Mouse (Mus musculus): ENCODE results near the gene Gm17949. TPM values are rescaled to one million over a fixed set of nuclear protein-coding genes. Genes with fewer than 3 reads are reported as not detected.

Gm17949 gene
- total and polyA plus RNA-seq, 2 experiments from 2014 or later: 0.45 TPM; not detected in 1

GRCm38 (mm10) chr17:57070272-57070671 lies 59.0 kb downstream of the Gm17949 start:
- H3K27ac ChIP-seq (ENCODE audit: low read depth): no peak overlapping the region
- no peaks in the 10 kb centered on the region for H3K4me1 ChIP-seq (ENCODE audit: control insufficient read depth, insufficient read depth)
- DNase-seq (ENCODE audit: low spot score): no peak
- ATAC-seq (ENCODE audit: insufficient read depth, low read depth): no peak
- H3K36me3 ChIP-seq (replicated peaks; ENCODE audit: control insufficient read depth, insufficient read depth, low read length): no peaks in the 10 kb centered on the region
- no peaks in the 10 kb centered on the region for H3K9me3 ChIP-seq (replicated peaks; ENCODE audit: control insufficient read depth, low read length)
- 0 out of 2 replicates have a peak, but pooled peaks cover 16% of the 10 kb centered on the region for H3K27me3 ChIP-seq (ENCODE audit: control insufficient read depth, insufficient read depth, low read length)
- no peak overlapping the region for H3K9ac ChIP-seq (replicated peaks; ENCODE audit: low read depth, low read length)
- H3K4me3 ChIP-seq (ENCODE audit: low read depth, low read length): no peak overlapping the region
- H3K4me2 ChIP-seq (ENCODE audit: low read depth, low read length): no peak overlapping the region
- no peak for TF ChIP-seq CTCF (IDR thresholded peaks at IDR 0.05; ENCODE audit: low read depth)
- TF ChIP-seq EP300 (IDR thresholded peaks at IDR 0.05; ENCODE audit: low read depth): no peak
- WGBS: 22% methylated on average over 9 of the region's 9 CpGs

GRCm38 (mm10) chr17:57070699-57071098 lies 59.4 kb downstream of the Gm17949 start:
- 0 out of 2 replicates have a peak, but pooled peaks cover 16% of the 10 kb centered on the region for H3K27me3 ChIP-seq (ENCODE audit: control insufficient read depth, insufficient read depth, low read length)
- no peak overlapping the region for H3K4me2 ChIP-seq (ENCODE audit: low read depth, low read length)
- 8% methylated on average over 11 of the region's 11 CpGs for WGBS
- no peaks in the 10 kb centered on the region for H3K36me3 ChIP-seq (replicated peaks; ENCODE audit: control insufficient read depth, insufficient read depth, low read length)
- ATAC-seq (ENCODE audit: insufficient read depth, low read depth): no peak
- H3K4me1 ChIP-seq (ENCODE audit: control insufficient read depth, insufficient read depth): no peaks in the 10 kb centered on the region
- DNase-seq (ENCODE audit: low spot score): no peak
- H3K27ac ChIP-seq (ENCODE audit: low read depth): no peak overlapping the region
- H3K4me3 ChIP-seq (ENCODE audit: low read depth, low read length): no peak overlapping the region
- no peak overlapping the region for H3K9ac ChIP-seq (replicated peaks; ENCODE audit: low read depth, low read length)
- no peaks in the 10 kb centered on the region for H3K9me3 ChIP-seq (replicated peaks; ENCODE audit: control insufficient read depth, low read length)
- TF ChIP-seq CTCF (IDR thresholded peaks at IDR 0.05; ENCODE audit: low read depth): no peak
- no peak for TF ChIP-seq EP300 (IDR thresholded peaks at IDR 0.05; ENCODE audit: low read depth)

Other genes starting within 250 kb of the Gm17949 start
- gene Dus3l, start 246.7 kb upstream of the Gm17949 start, total RNA-seq (2014; rRNA removed; ENCODE audit: low replicate concordance): 25.8 and 28.9 TPM in 2 replicates
- gene Dus3l, start 246.7 kb upstream of the Gm17949 start, polyA plus RNA-seq (2015; fragmentation: Nextera tagmentation; extraction: Ambion mirVana): 21.1 and 23.0 TPM in 2 replicates
- gene Prr22, start 241.2 kb upstream of the Gm17949 start, total RNA-seq (2014; rRNA removed; ENCODE audit: low replicate concordance): 0.62 TPM in 1 of 2 replicates, not detected in the other
- gene Prr22, start 241.2 kb upstream of the Gm17949 start, polyA plus RNA-seq (2015; fragmentation: Nextera tagmentation; extraction: Ambion mirVana): 0.49 and 0.67 TPM in 2 replicates
- 7.0 and 17.9 TPM in 2 replicates for gene Rfx2, start 180.5 kb upstream of the Gm17949 start, total RNA-seq (2014; rRNA removed; ENCODE audit: low replicate concordance)
- 2.6 and 3.5 TPM in 2 replicates for gene Rfx2, start 180.5 kb upstream of the Gm17949 start, polyA plus RNA-seq (2015; fragmentation: Nextera tagmentation; extraction: Ambion mirVana)
- gene Acsbg2, start 137.0 kb upstream of the Gm17949 start, total RNA-seq (2014; rRNA removed; ENCODE audit: low replicate concordance): not detected in 2 replicates
- 0.04 TPM in 1 of 2 replicates, not detected in the other for gene Acsbg2, start 137.0 kb upstream of the Gm17949 start, polyA plus RNA-seq (2015; fragmentation: Nextera tagmentation; extraction: Ambion mirVana)
- gene 1700061G19Rik, start 136.0 kb upstream of the Gm17949 start, total RNA-seq (2014; rRNA removed; ENCODE audit: low replicate concordance): not detected in 2 replicates
- 0.36 TPM in 2 replicates for gene 1700061G19Rik, start 136.0 kb upstream of the Gm17949 start, polyA plus RNA-seq (2015; fragmentation: Nextera tagmentation; extraction: Ambion mirVana)
- 29.8 and 48.5 TPM in 2 replicates for gene Mllt1, start 76.1 kb upstream of the Gm17949 start, total RNA-seq (2014; rRNA removed; ENCODE audit: low replicate concordance)
- 14.4 and 15.3 TPM in 2 replicates for gene Mllt1, start 76.1 kb upstream of the Gm17949 start, polyA plus RNA-seq (2015; fragmentation: Nextera tagmentation; extraction: Ambion mirVana)
- not detected in 2 replicates for gene Acer1, start 29.3 kb upstream of the Gm17949 start, total RNA-seq (2014; rRNA removed; ENCODE audit: low replicate concordance)
- gene Acer1, start 29.3 kb upstream of the Gm17949 start, polyA plus RNA-seq (2015; fragmentation: Nextera tagmentation; extraction: Ambion mirVana): 0.05 TPM in 1 of 2 replicates, not detected in the other
- 116 and 186 TPM in 2 replicates for gene Clpp, start 21.2 kb upstream of the Gm17949 start, total RNA-seq (2014; rRNA removed; ENCODE audit: low replicate concordance)
- 119 and 124 TPM in 2 replicates for gene Clpp, start 21.2 kb upstream of the Gm17949 start, polyA plus RNA-seq (2015; fragmentation: Nextera tagmentation; extraction: Ambion mirVana)
- 85.1 and 96.2 TPM in 2 replicates for gene Alkbh7, start 14.1 kb upstream of the Gm17949 start, total RNA-seq (2014; rRNA removed; ENCODE audit: low replicate concordance)
- gene Alkbh7, start 14.1 kb upstream of the Gm17949 start, polyA plus RNA-seq (2015; fragmentation: Nextera tagmentation; extraction: Ambion mirVana): 83.8 and 89.1 TPM in 2 replicates
- not detected in 2 replicates for gene Pspn, start 11.5 kb upstream of the Gm17949 start, total RNA-seq (2014; rRNA removed; ENCODE audit: low replicate concordance)
- gene Pspn, start 11.5 kb upstream of the Gm17949 start, polyA plus RNA-seq (2015; fragmentation: Nextera tagmentation; extraction: Ambion mirVana): 0.27 TPM in 2 replicates
- gene Gtf2f1, start 181 bp upstream of the Gm17949 start, total RNA-seq (2014; rRNA removed; ENCODE audit: low replicate concordance): 20.7 and 22.9 TPM in 2 replicates
- gene Gtf2f1, start 181 bp upstream of the Gm17949 start, polyA plus RNA-seq (2015; fragmentation: Nextera tagmentation; extraction: Ambion mirVana): 30.4 and 31.9 TPM in 2 replicates
- 40.7 and 55.0 TPM in 2 replicates for gene Khsrp, start 20.1 kb downstream of the Gm17949 start, total RNA-seq (2014; rRNA removed; ENCODE audit: low replicate concordance)
- 16.0 and 18.2 TPM in 2 replicates for gene Khsrp, start 20.1 kb downstream of the Gm17949 start, polyA plus RNA-seq (2015; fragmentation: Nextera tagmentation; extraction: Ambion mirVana)
- not detected in 2 replicates for gene Slc25a41, start 30.2 kb downstream of the Gm17949 start, total RNA-seq (2014; rRNA removed; ENCODE audit: low replicate concordance)
- gene Slc25a41, start 30.2 kb downstream of the Gm17949 start, polyA plus RNA-seq (2015; fragmentation: Nextera tagmentation; extraction: Ambion mirVana): not detected in 2 replicates
- 1.7 TPM in 1 of 2 replicates, not detected in the other for gene Crb3, start 47.6 kb downstream of the Gm17949 start, total RNA-seq (2014; rRNA removed; ENCODE audit: low replicate concordance)
- 0.66 and 0.77 TPM in 2 replicates for gene Crb3, start 47.6 kb downstream of the Gm17949 start, polyA plus RNA-seq (2015; fragmentation: Nextera tagmentation; extraction: Ambion mirVana)
- gene Slc25a23, start 48.4 kb downstream of the Gm17949 start, total RNA-seq (2014; rRNA removed; ENCODE audit: low replicate concordance): 43.9 and 47.5 TPM in 2 replicates
- 12.3 and 13.3 TPM in 2 replicates for gene Slc25a23, start 48.4 kb downstream of the Gm17949 start, polyA plus RNA-seq (2015; fragmentation: Nextera tagmentation; extraction: Ambion mirVana)
- 0.43 and 2.1 TPM in 2 replicates for gene Dennd1c, start 67.0 kb downstream of the Gm17949 start, total RNA-seq (2014; rRNA removed; ENCODE audit: low replicate concordance)
- gene Dennd1c, start 67.0 kb downstream of the Gm17949 start, polyA plus RNA-seq (2015; fragmentation: Nextera tagmentation; extraction: Ambion mirVana): 0.70 and 0.96 TPM in 2 replicates
- gene Tubb4a, start 76.3 kb downstream of the Gm17949 start, total RNA-seq (2014; rRNA removed; ENCODE audit: low replicate concordance): 1.3 TPM in 1 of 2 replicates, not detected in the other
- 2.8 and 3.3 TPM in 2 replicates for gene Tubb4a, start 76.3 kb downstream of the Gm17949 start, polyA plus RNA-seq (2015; fragmentation: Nextera tagmentation; extraction: Ambion mirVana)
- gene Tnfsf9, start 93.9 kb downstream of the Gm17949 start, total RNA-seq (2014; rRNA removed; ENCODE audit: low replicate concordance): 0.27 and 0.84 TPM in 2 replicates
- 0.93 and 1.1 TPM in 2 replicates for gene Tnfsf9, start 93.9 kb downstream of the Gm17949 start, polyA plus RNA-seq (2015; fragmentation: Nextera tagmentation; extraction: Ambion mirVana)
- not detected in 2 replicates for gene Cd70, start 138.3 kb downstream of the Gm17949 start, total RNA-seq (2014; rRNA removed; ENCODE audit: low replicate concordance)
- gene Cd70, start 138.3 kb downstream of the Gm17949 start, polyA plus RNA-seq (2015; fragmentation: Nextera tagmentation; extraction: Ambion mirVana): not detected in 2 replicates
- gene Tnfsf14, start 182.7 kb downstream of the Gm17949 start, total RNA-seq (2014; rRNA removed; ENCODE audit: low replicate concordance): not detected in 2 replicates
- not detected in 2 replicates for gene Tnfsf14, start 182.7 kb downstream of the Gm17949 start, polyA plus RNA-seq (2015; fragmentation: Nextera tagmentation; extraction: Ambion mirVana)
- 32.5 and 41.7 TPM in 2 replicates for gene C3, start 216.7 kb downstream of the Gm17949 start, total RNA-seq (2014; rRNA removed; ENCODE audit: low replicate concordance)
- 23.4 and 25.6 TPM in 2 replicates for gene C3, start 216.7 kb downstream of the Gm17949 start, polyA plus RNA-seq (2015; fragmentation: Nextera tagmentation; extraction: Ambion mirVana)
- gene Gpr108, start 237.0 kb downstream of the Gm17949 start, total RNA-seq (2014; rRNA removed; ENCODE audit: low replicate concordance): 30.1 and 41.2 TPM in 2 replicates
- gene Gpr108, start 237.0 kb downstream of the Gm17949 start, polyA plus RNA-seq (2015; fragmentation: Nextera tagmentation; extraction: Ambion mirVana): 23.3 and 24.5 TPM in 2 replicates
- 26.6 and 28.7 TPM in 2 replicates for gene Trip10, start 238.0 kb downstream of the Gm17949 start, total RNA-seq (2014; rRNA removed; ENCODE audit: low replicate concordance)
- gene Trip10, start 238.0 kb downstream of the Gm17949 start, polyA plus RNA-seq (2015; fragmentation: Nextera tagmentation; extraction: Ambion mirVana): 32.3 and 32.4 TPM in 2 replicates

Measured in heart, postnatal 0 days (tissue).